Mouse (Mus musculus) olfactory bulb, adult 2 months (tissue): ENCODE measurements around the gene Tcea3.

ENCODE experiments used
- CTCF ChIP-seq: fragments of 200-500 bp; IDR thresholded peaks from 2 replicates; pipeline ENCODE4 v1.5.1; 2012; ENCODE audit warnings: low read depth, mild to moderate bottlenecking, low read length, moderate library complexity; ENCODE audit not compliant: insufficient read depth
- POLR2A ChIP-seq: fragments of 200-500 bp; IDR thresholded peaks from 2 replicates; pipeline ENCODE4 v1.6.1; 2012; ENCODE audit warnings: mild to moderate bottlenecking, low read depth, low read length, moderate library complexity; ENCODE audit not compliant: insufficient read depth

DNA sequence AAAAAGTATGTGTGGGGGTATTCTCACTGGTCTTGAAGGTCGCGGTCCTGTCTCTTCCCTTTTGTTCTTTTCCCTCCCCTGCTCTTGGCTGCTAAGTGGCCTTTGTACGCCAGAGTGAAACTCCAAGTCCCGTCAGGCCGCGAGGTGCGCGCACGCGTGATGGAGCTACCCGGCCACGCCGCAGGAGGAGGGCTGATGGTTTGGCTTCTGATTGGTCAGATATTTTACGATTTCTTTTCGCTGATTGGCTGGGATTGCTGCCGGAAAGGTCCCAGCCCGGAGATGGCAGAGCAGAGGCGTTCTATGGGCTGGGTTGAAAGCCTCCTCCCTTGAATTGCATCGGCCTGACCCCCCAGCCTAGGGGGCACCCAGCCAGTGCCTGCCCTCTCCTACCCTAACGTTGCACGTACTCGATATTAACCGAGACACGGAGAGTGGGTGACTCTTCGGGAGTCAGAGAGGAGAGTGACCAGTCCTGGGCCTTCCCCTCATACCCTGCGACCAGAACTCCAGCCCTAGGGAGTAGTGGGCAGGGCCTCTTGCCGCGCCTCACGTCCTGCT is 38.4 kb downstream of the Tcea3 start:
- TF ChIP-seq CTCF (no peak), POLR2A (no peak)
